Comparison of ENCODE assay signal across 8 mouse cellular contexts in genomic region chr2:25224766-25225752, GRCm38 (mm10). TPM values are rescaled to one million over a fixed set of nuclear protein-coding genes. Genes with fewer than 3 reads are reported as not detected.
A peak's percentile ranks its signal among the peaks of the same experiment; 100 is the strongest.
DNase-seq lines count a peak whose midpoint lies in the region; ATAC-seq lines count a peak whose summit lies in the region.

No protein-coding gene starts in this region.

- H3K9ac ChIP-seq in intestine, embryonic 14.5 days (ENCODE audit: low read length) = peak overlapping the region; percentile 50

- H3K27me3 ChIP-seq in intestine, embryonic 14.5 days (replicated peaks; ENCODE audit: control insufficient read depth, insufficient read depth, low read length) = no peaks in the 10 kb centered on the region

- peak overlapping the region; percentile 58 for H3K4me2 ChIP-seq in intestine, embryonic 14.5 days (ENCODE audit: low read length)

- DNase-seq in adrenal gland, adult 8-10 months = peak; percentile 100
- DNase-seq in embryo, embryonic 9.5 days (ENCODE audit: extremely low spot score) = peak; percentile 97
- peak; percentile 94 to 99 for DNase-seq in gastrocnemius, postnatal 36 days
- DNase-seq in intestine, embryonic 14.5 days (ENCODE audit: low spot score) = peak; percentile 97
- DNase-seq in left cerebral cortex, postnatal 10 days (ENCODE audit: extremely low spot score in 1 of 2, low spot score in 2 of 2) = peak; percentile 99 to 100
- DNase-seq in right cerebral cortex, postnatal 10 days (ENCODE audit: low spot score in 2 of 2) = peak; percentile 99 to 100
- peak; percentile 94 to 98 for DNase-seq in urinary bladder, postnatal 36 days (ENCODE audit: low spot score in 2 of 2)

- peak overlapping the region; percentile 88 for H3K4me3 ChIP-seq in intestine, embryonic 14.5 days (ENCODE audit: low read depth, low read length)

- no peaks in the 10 kb centered on the region for H3K9me3 ChIP-seq in intestine, embryonic 14.5 days (ENCODE audit: control insufficient read depth, low read length)

- H3K27ac ChIP-seq in intestine, embryonic 14.5 days (ENCODE audit: low read depth) = peak overlapping the region; percentile 94

- intact Hi-C loops in gastrocnemius, postnatal 36 days (cut with DNase I) = no loop called here
- intact Hi-C loops in left cerebral cortex, postnatal 10 days (cut with DNase I) = no loop called here

- WGBS in intestine, embryonic 14.5 days = 2% methylated on average over 41 of the region's 41 CpGs

- peaks cover 9% of the 10 kb centered on the region; the same call in 1 of the 2 replicates for H3K36me3 ChIP-seq in intestine, embryonic 14.5 days (ENCODE audit: control insufficient read depth, insufficient read depth, low read length)

- peaks cover 9% of the 10 kb centered on the region for H3K4me1 ChIP-seq in intestine, embryonic 14.5 days (replicated peaks; ENCODE audit: control insufficient read depth, insufficient read depth, low read length)

- peak; percentile 97 for ATAC-seq in intestine, embryonic 14.5 days (replicated peaks; ENCODE audit: low FRiP score, low TSS enrichment, low read depth)
- ATAC-seq in megakaryocyte progenitor cell, adult 5-6 weeks (replicated peaks; ENCODE audit: poor library complexity) = peak; percentile 65

RNA-seq across cellular contexts. Expression of gene Tubb4b, which starts 0.6 kb away (rescaled TPM):
- 100 to 1,000 TPM; 150 to 307 (median 222) TPM for total RNA-seq in adrenal gland, adult 8-10 months (2022)
- 100 to 1,000 TPM; 189 to 229 TPM for total RNA-seq in gastrocnemius, postnatal 36 days (2021)
- 524 and 576 TPM in 2 replicates for polyA plus RNA-seq in intestine, embryonic 14.5 days (2014; fragmentation: Nextera tagmentation; extraction: Ambion mirVana)
- total RNA-seq in left cerebral cortex, postnatal 10 days (2021) = 100 to 1,000 TPM; 484 to 492 TPM
- total RNA-seq in megakaryocyte progenitor cell, adult 5-6 weeks (2015) = 435 and 440 TPM in 2 replicates
- 571 and 580 TPM in 2 replicates for total RNA-seq in megakaryocyte progenitor cell, adult 5-6 weeks (2017)

RNA-seq across cellular contexts. Expression of gene Fam166a, which starts 6.5 kb away (rescaled TPM):
- total RNA-seq in adrenal gland, adult 8-10 months (2022) = under 1 TPM in 1 of 4 experiments, not detected in 3; 0.27 TPM
- total RNA-seq in gastrocnemius, postnatal 36 days (2021) = not detected
- polyA plus RNA-seq in intestine, embryonic 14.5 days (2014; fragmentation: Nextera tagmentation; extraction: Ambion mirVana) = 0.51 TPM in 1 of 2 replicates, not detected in the other
- not detected for total RNA-seq in left cerebral cortex, postnatal 10 days (2021)
- not detected in 2 replicates for total RNA-seq in megakaryocyte progenitor cell, adult 5-6 weeks (2015)
- not detected in 2 replicates for total RNA-seq in megakaryocyte progenitor cell, adult 5-6 weeks (2017)

RNA-seq across cellular contexts. Expression of gene Slc34a3, which starts 9.1 kb away (rescaled TPM):
- not detected for total RNA-seq in adrenal gland, adult 8-10 months (2022)
- total RNA-seq in gastrocnemius, postnatal 36 days (2021) = not detected
- 0.26 and 0.38 TPM in 2 replicates for polyA plus RNA-seq in intestine, embryonic 14.5 days (2014; fragmentation: Nextera tagmentation; extraction: Ambion mirVana)
- not detected for total RNA-seq in left cerebral cortex, postnatal 10 days (2021)
- not detected in 2 replicates for total RNA-seq in megakaryocyte progenitor cell, adult 5-6 weeks (2015)
- not detected in 2 replicates for total RNA-seq in megakaryocyte progenitor cell, adult 5-6 weeks (2017)

RNA-seq across cellular contexts. Expression of gene Stpg3, which starts 10.6 kb away (rescaled TPM):
- not detected for total RNA-seq in adrenal gland, adult 8-10 months (2022)
- total RNA-seq in gastrocnemius, postnatal 36 days (2021) = not detected
- polyA plus RNA-seq in intestine, embryonic 14.5 days (2014; fragmentation: Nextera tagmentation; extraction: Ambion mirVana) = 0.18 TPM in 1 of 2 replicates, not detected in the other
- not detected for total RNA-seq in left cerebral cortex, postnatal 10 days (2021)
- 0.30 TPM in 1 of 2 replicates, not detected in the other for total RNA-seq in megakaryocyte progenitor cell, adult 5-6 weeks (2015)
- total RNA-seq in megakaryocyte progenitor cell, adult 5-6 weeks (2017) = 0.54 TPM in 1 of 2 replicates, not detected in the other

RNA-seq across cellular contexts. Expression of gene Rnf224, which starts 11.5 kb away (rescaled TPM):
- not detected for total RNA-seq in adrenal gland, adult 8-10 months (2022)
- total RNA-seq in gastrocnemius, postnatal 36 days (2021) = not detected
- not detected in 2 replicates for polyA plus RNA-seq in intestine, embryonic 14.5 days (2014; fragmentation: Nextera tagmentation; extraction: Ambion mirVana)
- total RNA-seq in left cerebral cortex, postnatal 10 days (2021) = not detected
- total RNA-seq in megakaryocyte progenitor cell, adult 5-6 weeks (2015) = not detected in 2 replicates
- 0.25 TPM in 1 of 2 replicates, not detected in the other for total RNA-seq in megakaryocyte progenitor cell, adult 5-6 weeks (2017)

Comparison
In these comparisons a context has a peak if more than half of its experiments do, and no peak if none do; other contexts are left out.
1. Peak in every context shown above with its lines: DNase-seq, ATAC-seq, H3K4me3 ChIP-seq and H3K27ac ChIP-seq.